Mouse (Mus musculus) liver, adult 2 months (tissue): ENCODE results near the gene 4930523C07Rik.

ENCODE experiments used
- CTCF ChIP-seq: fragments of 200-500 bp; IDR thresholded peaks from 2 replicates; pipeline ENCODE4 v1.5.1; 2011; ENCODE audit warnings: low read depth, low read length, control low read depth
- POLR2A ChIP-seq: fragments of 200-500 bp; IDR thresholded peaks from 2 replicates; pipeline ENCODE4 v1.6.1; 2011; ENCODE audit warnings: low read length, control low read depth; ENCODE audit not compliant: insufficient read depth; ENCODE audit errors: extremely low read depth

- TF ChIP-seq CTCF: no peak
- no peak for TF ChIP-seq POLR2A
These were observed 8.6 kb upstream of the 4930523C07Rik start for GRCm38 (mm10) chr1:160035561-160035960.
